Mouse (Mus musculus) embryo, embryonic 11 days (tissue): Measurements from ENCODE around the gene Mllt1.
A peak's percentile ranks its signal among the peaks of the same experiment; 100 is the strongest.
"Not testable (repeated sequence)": the region's sequence is repeated elsewhere in the genome, so short reads cannot be mapped to it uniquely, and the experiment has no call there.

Experiments used
- DNase-seq: peaks from one replicate; pipeline ENCODE4 v3.0.0-alpha.2; 2015

Gene Mllt1

DNA sequence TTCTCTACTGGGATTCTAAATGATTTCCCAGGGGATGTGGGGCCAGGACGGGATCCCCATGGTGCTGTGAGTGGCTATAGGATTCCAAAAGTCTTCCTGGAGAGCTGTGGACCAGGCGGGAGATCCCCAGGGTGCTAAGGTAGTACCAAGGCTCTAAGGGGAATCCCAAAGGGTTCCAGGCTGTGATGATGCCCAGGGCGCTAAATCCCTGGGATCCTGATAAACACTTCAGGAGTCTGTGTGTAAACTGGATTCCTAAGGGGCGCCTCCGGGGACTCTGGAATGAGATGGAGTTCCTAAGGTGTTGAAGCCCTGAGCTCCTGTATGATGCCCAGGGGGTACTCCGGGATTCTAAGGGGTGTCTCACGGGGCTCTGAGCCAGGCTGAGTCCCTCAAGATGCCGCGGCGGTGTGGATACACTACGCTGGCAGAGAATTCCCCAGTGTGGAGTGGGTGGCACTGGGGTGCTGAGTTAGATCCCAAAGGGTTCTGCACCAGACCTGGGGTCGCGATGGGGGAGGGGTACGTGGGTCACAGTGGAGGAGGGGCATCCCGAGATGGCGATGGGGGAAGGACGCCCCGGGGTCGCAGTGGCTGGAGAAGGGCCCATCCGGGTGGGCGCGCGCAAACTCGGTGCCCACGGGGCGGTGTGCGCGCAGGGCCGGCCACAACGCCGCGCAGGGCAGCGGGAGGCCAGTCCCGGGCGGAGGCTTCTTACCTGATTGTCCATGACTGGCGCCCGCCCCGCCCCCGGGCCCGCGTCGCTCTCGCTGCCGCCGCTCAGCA is 477 bp downstream of the Mllt1 start:
- peak; percentile 60 for DNase-seq

- DNase-seq: no peak
Observed at GRCm38 (mm10) chr17:56933395-56933794, 1.8 kb downstream of the Mllt1 start.

- no peak for DNase-seq
Observed at GRCm38 (mm10) chr17:56930026-56930425, 5.2 kb downstream of the Mllt1 start.

GRCm38 (mm10) chr17:56929530-56929929 is 5.7 kb downstream of the Mllt1 start:
- no peak for DNase-seq

GRCm38 (mm10) chr17:56929101-56929500 is 6.1 kb downstream of the Mllt1 start:
- no peak for DNase-seq

GRCm38 (mm10) chr17:56925998-56926397 is 9.2 kb downstream of the Mllt1 start:
- no peak for DNase-seq

- DNase-seq: no peak
Observed at GRCm38 (mm10) chr17:56919725-56920124, 15.5 kb downstream of the Mllt1 start.

DNA sequence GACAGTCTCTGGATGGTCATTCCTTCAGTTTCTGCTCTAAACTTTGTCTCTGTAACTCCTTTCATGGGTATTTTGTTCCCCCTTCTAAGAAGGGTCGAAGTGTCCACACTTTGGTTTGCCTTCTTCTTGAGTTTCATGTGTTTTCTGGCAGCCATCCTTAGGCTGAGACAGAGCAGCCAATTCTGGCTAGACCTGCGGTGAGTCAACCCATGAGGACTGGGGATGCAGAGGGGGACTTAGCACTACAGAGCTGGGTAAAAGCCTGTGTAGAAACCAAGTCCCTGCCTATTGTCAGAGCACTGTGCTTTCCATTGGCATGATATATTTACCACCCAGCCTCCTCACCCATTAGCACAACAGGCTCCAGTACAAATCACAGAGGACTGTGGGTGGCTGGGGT is 18.0 kb downstream of the Mllt1 start:
- no peak for DNase-seq

DNA sequence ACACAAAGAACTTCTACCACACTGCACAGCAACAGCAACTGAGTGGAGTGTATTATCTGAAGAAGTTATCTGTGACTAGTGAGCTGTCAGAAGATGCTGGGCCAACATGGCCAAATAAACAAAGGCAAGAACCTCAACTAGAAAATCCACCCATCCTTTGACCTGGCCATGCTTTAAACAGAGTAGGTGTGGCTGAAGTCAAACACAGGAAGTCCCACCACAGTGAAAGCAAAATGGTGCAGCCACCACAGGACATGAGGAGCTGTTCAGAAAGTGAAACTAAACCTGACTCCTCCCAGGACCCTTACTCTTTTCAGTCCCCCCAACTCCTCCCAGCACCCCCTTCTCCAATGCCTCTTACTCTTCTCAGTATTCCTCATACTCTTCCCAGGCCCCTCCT is 21.8 kb downstream of the Mllt1 start:
- DNase-seq: no peak

DNA sequence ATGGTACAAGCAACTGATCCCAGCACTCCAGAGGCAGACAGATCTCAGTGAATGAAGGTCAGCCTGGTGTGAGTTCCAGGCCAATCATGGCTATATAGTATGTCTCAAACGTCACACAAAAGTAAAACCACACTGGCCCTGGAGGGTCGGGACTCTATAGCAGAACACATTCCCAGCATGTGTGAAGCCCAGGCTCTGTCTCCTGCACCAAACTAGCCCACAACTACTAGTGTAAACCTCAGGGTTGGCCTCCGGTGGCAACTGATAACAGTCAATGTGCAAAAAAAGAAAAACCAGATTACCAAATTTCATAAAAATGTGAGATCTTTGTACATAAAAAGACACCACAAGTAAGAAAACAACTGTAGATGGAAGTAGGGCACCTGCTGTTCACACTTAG is 22.2 kb downstream of the Mllt1 start:
- no peak for DNase-seq

DNA sequence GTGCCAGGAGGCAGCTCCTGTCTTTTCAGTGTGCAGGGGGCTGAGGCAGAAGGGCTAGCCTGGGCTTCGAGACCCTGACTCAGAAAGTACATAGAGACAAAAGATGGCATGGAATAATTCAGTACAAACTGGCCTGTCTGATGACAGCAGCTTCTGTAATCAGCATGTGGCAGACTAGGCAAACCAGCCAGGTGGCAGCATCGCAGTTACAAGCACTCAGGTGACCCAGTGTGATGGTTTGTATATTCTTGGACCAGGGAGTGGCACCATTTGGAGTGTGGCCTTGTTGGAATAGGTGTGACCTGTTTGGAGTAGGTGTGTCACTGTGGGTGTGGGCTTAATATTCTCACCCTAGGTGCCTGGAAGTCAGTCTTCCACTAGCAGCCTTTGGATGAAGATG is 25.5 kb downstream of the Mllt1 start:
- DNase-seq: not testable (repeated sequence)

GRCm38 (mm10) chr17:56907887-56908286 is 27.3 kb downstream of the Mllt1 start:
- DNase-seq: no peak

- DNase-seq: no peak
Observed at GRCm38 (mm10) chr17:56907096-56907495, 28.1 kb downstream of the Mllt1 start.

GRCm38 (mm10) chr17:56906166-56906565 is 29.0 kb downstream of the Mllt1 start:
- no peak for DNase-seq

GRCm38 (mm10) chr17:56902698-56903097 is 32.5 kb downstream of the Mllt1 start:
- DNase-seq: no peak

DNA sequence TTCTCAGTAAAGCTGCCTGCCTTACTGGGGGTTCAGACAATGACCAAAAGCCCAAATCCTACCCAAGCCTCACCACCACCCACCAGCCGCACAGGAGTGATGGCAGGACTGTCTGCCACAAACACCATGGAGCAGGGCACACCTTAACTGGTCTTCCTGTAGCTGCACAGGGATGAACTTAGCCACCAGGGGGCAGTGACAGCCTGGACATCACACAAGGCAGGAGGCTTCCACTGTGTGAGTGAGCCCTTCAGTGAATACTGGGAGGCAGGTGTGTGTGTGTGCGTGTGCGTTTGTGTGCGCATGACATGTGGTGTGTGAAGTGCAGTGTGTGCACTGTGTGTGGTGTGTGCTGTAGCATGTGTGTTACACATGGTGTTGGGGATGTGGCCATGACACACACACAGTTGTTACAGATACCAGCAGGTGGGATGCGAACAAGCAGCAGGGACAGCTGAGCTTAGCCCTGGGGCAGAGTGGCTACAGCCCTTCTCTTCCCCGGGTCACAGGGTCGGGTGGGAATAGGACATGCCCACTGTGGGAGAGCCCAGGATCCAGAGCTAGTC is 37.5 kb downstream of the Mllt1 start:
- peak; percentile 77 for DNase-seq

DNA sequence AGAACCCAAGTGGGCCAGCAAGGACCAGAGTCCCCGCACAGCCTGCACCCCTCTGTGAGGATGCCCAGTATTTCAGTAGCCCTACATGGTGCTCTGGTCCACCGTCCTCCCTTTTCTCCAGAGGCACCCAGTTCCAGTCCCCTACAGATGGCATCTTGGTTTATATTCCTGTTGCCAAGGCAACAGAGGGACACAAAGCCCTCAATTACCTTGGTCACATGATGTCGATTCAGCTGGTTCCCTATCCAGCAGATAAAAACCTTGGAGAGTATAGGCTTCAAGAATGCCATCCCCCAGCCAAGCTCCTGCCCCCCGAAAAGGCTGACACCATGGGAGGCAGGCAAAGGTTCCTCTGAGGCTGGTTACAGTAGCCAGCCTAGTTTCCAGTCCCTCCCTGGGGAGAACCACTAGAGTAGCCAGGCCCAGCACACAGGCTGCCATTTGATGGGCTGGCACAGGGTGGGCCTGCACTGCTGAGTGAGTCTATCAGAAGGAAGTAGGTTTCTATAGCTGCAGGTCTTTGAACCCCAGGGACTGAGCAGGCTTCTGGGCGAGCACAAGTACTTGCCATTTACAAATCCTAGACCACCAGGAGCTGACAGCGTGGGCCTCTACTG is 38.6 kb downstream of the Mllt1 start:
- DNase-seq: peak; percentile 26

DNA sequence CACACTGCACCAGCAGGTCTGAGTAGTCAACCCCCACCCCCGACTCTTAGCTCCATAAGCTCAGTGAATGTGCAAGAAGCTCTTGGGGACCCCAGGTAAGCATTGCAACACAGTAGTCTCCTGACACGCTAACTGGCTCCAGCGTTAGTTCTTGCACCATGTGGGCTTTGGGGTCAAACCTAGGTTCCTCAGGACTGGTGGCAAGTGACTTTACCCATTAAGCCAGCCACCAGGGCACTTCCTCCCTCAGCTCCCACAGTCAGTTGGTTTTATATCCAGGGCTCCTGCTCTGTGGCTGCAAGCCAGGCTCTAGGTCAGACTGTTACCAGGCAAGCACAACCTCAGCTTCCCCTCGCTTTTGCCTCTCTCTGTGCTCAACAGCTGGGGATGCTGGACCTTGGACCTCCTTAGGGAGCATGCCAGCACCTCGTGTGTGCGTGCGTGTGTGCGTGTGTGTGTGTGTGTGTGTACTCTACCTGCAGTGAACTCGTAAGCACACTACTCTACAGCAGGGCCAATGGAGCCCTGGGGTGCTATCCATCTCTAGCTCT is 39.8 kb downstream of the Mllt1 start:
- no peak for DNase-seq

GRCm38 (mm10) chr17:56890018-56890417 is 45.2 kb downstream of the Mllt1 start:
- DNase-seq: no peak

DNA sequence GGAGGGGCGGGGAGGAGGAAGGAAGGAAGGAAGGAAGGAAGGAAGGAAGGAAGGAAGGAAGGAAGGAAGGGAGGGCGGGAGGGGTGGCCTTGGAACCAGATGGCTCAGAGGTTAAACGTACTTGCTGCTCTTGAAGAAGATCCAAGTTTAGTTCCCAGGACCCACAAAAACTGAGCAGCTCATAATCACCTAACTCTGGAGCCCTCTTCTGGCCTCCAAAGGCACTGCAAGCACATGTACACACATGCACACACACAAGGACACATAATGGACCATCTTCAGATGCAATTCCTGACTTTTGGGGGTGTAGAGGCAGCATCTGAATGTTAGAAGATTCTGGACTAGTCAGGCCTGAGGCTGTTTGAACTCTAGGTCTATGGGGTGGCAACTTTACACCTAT is 47.2 kb downstream of the Mllt1 start:
- DNase-seq: no peak

GRCm38 (mm10) chr17:56884809-56885208 is 50.4 kb downstream of the Mllt1 start:
- DNase-seq: no peak

GRCm38 (mm10) chr17:56884331-56884730 is 50.9 kb downstream of the Mllt1 start:
- DNase-seq: no peak

DNA sequence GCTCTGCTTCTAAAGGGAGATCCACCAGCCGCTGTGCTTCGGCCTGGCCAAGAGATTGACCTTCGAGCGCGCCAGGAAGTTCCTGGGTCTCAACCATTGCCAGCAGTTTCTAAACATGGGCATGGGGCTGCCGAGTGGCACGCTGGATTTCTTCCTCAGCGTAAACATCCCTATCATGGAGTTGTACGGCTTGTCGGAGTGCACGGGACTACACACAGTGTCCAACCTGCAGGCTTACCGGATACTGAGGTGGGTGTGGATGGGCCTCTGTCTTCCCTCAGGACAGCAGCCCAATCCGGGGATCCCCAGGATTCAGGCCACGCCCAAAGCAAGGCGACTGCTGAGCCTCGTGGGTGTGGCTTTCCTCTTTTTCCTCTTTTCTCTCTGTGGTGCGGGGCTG is 51.6 kb downstream of the Mllt1 start:
- DNase-seq: no peak

GRCm38 (mm10) chr17:56877426-56877825 is 57.8 kb downstream of the Mllt1 start:
- DNase-seq: no peak
